Mouse (Mus musculus) midbrain, embryonic 14.5 days (tissue): ENCODE measurements at regions not wholly inside any gene's neighbourhood (a gene's known extent, or its start where the extent isn't known, plus 50 kb on each side); places are given as distances from the start of the nearest gene placed in this dataset.

Experiments
- ATAC-seq: fragments of 200-750 bp; cut with Nextera tagmentation; 2 replicates; pipeline ENCODE4 v1.8.0; 2017; ENCODE audit warnings: moderate number of reproducible peaks, moderate library complexity; ENCODE audit not compliant: low FRiP score, low TSS enrichment
- DNase-seq: peaks from one replicate; pipeline ENCODE4 v3.0.0-alpha.2; 2015
- H3K27ac ChIP-seq: fragments of 300-500 bp; sonication (generic); replicated peaks from 2 replicates; pipeline ENCODE4 v1.5.1; 2014; ENCODE audit warnings: mild to moderate bottlenecking, low read depth, low read length, moderate library complexity
- H3K27me3 ChIP-seq: fragments of 300-500 bp; sonication (generic); 2 replicates; pipeline ENCODE4 v1.6.1; 2014; ENCODE audit warnings: low read length, control low read depth, mixed read lengths; ENCODE audit not compliant: control insufficient read depth, insufficient read depth
- H3K36me3 ChIP-seq: fragments of 300-500 bp; sonication (generic); 2 replicates; pipeline ENCODE4 v1.6.1; 2014; ENCODE audit warnings: low read length, control low read depth; ENCODE audit not compliant: control insufficient read depth, insufficient read depth
- H3K4me1 ChIP-seq: fragments of 300-500 bp; sonication (generic); 2 replicates; pipeline ENCODE4 v1.6.1; 2014; ENCODE audit warnings: mild to moderate bottlenecking, antibody characterized with exemption, low read length, control low read depth; ENCODE audit not compliant: control insufficient read depth, insufficient read depth
- H3K4me2 ChIP-seq: fragments of 300-500 bp; sonication (generic); 2 replicates; pipeline ENCODE4 v1.6.1; 2014; ENCODE audit warnings: mild to moderate bottlenecking, low read length, moderate library complexity
- H3K4me3 ChIP-seq: fragments of 300-500 bp; sonication (generic); replicated peaks from 2 replicates; pipeline ENCODE4 v1.5.1; 2014; ENCODE audit warnings: low read depth, low read length
- H3K9ac ChIP-seq: fragments of 300-500 bp; sonication (generic); replicated peaks from 2 replicates; pipeline ENCODE4 v1.6.1; 2014; ENCODE audit warnings: mild to moderate bottlenecking, low read length, moderate library complexity
- H3K9me3 ChIP-seq: fragments of 300-500 bp; sonication (generic); 2 replicates; pipeline ENCODE4 v1.6.1; 2016; ENCODE audit warnings: low read length, control low read depth, mixed read lengths; ENCODE audit not compliant: control insufficient read depth
- whole genome bisulfite sequencing: fragments of 180-500 bp; shearing (Covaris S2); extraction: QIAGEN DNeasy Blood & Tissue Kit; methylation state at CpG from one replicate; pipeline ENCODE4 v1.1.7; 2014; 5-methylcytosine and 5-hydroxymethylcytosine counted together

GRCm38 (mm10) chr14:25154180-25154579, 304.8 kb upstream of the Zmiz1 start:
- no peak overlapping the region for H3K27ac ChIP-seq
- no peaks in the 10 kb centered on the region for H3K27me3 ChIP-seq
- no peaks in the 10 kb centered on the region for H3K9me3 ChIP-seq
- H3K4me2 ChIP-seq = no peak overlapping the region
- no peak for DNase-seq
- no peak overlapping the region for H3K9ac ChIP-seq
- WGBS = 71% methylated on average over 8 of the region's 8 CpGs
- H3K4me3 ChIP-seq = no peak overlapping the region
- peaks cover 10% of the 10 kb centered on the region; the same call in 1 of the 2 replicates for H3K4me1 ChIP-seq
- ATAC-seq = no peak
- no peaks in the 10 kb centered on the region for H3K36me3 ChIP-seq

GRCm38 (mm10) chr14:25155008-25155783, 303.8 kb upstream of the Zmiz1 start:
- no peaks in the 10 kb centered on the region for H3K27me3 ChIP-seq
- H3K9me3 ChIP-seq = no peaks in the 10 kb centered on the region
- H3K9ac ChIP-seq = no peak overlapping the region
- H3K4me2 ChIP-seq = no peak overlapping the region
- 82% methylated on average over 7 of the region's 7 CpGs for WGBS
- DNase-seq (no peak), ATAC-seq (no peak)
- no peaks in the 10 kb centered on the region for H3K36me3 ChIP-seq
- peaks cover 10% of the 10 kb centered on the region; the same call in 1 of the 2 replicates for H3K4me1 ChIP-seq
- H3K4me3 ChIP-seq = no peak overlapping the region
- no peak overlapping the region for H3K27ac ChIP-seq

GRCm38 (mm10) chr14:25156171-25156570, 302.8 kb upstream of the Zmiz1 start:
- peak overlapping the region; percentile 50; the same call in 1 of the 2 replicates for H3K27ac ChIP-seq
- ATAC-seq (no peak), DNase-seq (no peak)
- H3K9ac ChIP-seq = no peak overlapping the region
- 47% methylated on average over 9 of the region's 9 CpGs for WGBS
- H3K9me3 ChIP-seq = no peaks in the 10 kb centered on the region
- no peak overlapping the region for H3K4me3 ChIP-seq
- no peak overlapping the region for H3K4me2 ChIP-seq
- no peaks in the 10 kb centered on the region for H3K36me3 ChIP-seq
- peaks cover 10% of the 10 kb centered on the region; the same call in 1 of the 2 replicates for H3K4me1 ChIP-seq
- H3K27me3 ChIP-seq = no peaks in the 10 kb centered on the region

- H3K27me3 ChIP-seq = no peaks in the 10 kb centered on the region
- ATAC-seq (no peak), DNase-seq (no peak)
Measured at GRCm38 (mm10) chr14:25161684-25162321, 297.2 kb upstream of the Zmiz1 start.

GRCm38 (mm10) chr14:25166217-25166616, 292.8 kb upstream of the Zmiz1 start:
- no peaks in the 10 kb centered on the region for H3K9me3 ChIP-seq
- H3K36me3 ChIP-seq = no peaks in the 10 kb centered on the region
- ATAC-seq = no peak
- H3K27ac ChIP-seq = no peak overlapping the region
- WGBS = 31% methylated on average over 1 of the region's 1 CpGs
- H3K27me3 ChIP-seq = no peaks in the 10 kb centered on the region
- no peak overlapping the region for H3K4me2 ChIP-seq
- no peaks in the 10 kb centered on the region for H3K4me1 ChIP-seq
- no peak overlapping the region for H3K9ac ChIP-seq
- DNase-seq = no peak
- no peak overlapping the region for H3K4me3 ChIP-seq

More at GRCm38 (mm10) chr14:25161684-25162321, 297.2 kb upstream of the Zmiz1 start:
- Histone ChIP-seq H3K27ac (no peak overlapping the region), H3K9me3 (no peaks in the 10 kb centered on the region), H3K4me2 (no peak overlapping the region), H3K9ac (no peak overlapping the region), H3K4me3 (no peak overlapping the region), H3K4me1 (no peaks in the 10 kb centered on the region), H3K36me3 (no peaks in the 10 kb centered on the region)
- WGBS = 86% methylated on average over 8 of the region's 8 CpGs

GRCm38 (mm10) chr14:25167604-25168003, 291.4 kb upstream of the Zmiz1 start:
- Histone ChIP-seq H3K9me3 (no peaks in the 10 kb centered on the region), H3K27ac (no peak overlapping the region), H3K9ac (no peak overlapping the region), H3K27me3 (no peaks in the 10 kb centered on the region), H3K4me1 (no peaks in the 10 kb centered on the region), H3K4me2 (no peak overlapping the region), H3K4me3 (no peak overlapping the region), H3K36me3 (no peaks in the 10 kb centered on the region)
- DNase-seq = no peak
- ATAC-seq = no peak
- 48% methylated on average over 4 of the region's 4 CpGs for WGBS

- DNase-seq (no peak), ATAC-seq (no peak)
- Histone ChIP-seq H3K27me3 (no peaks in the 10 kb centered on the region), H3K4me2 (no peak overlapping the region), H3K36me3 (no peaks in the 10 kb centered on the region), H3K27ac (no peak overlapping the region), H3K9ac (no peak overlapping the region), H3K9me3 (no peaks in the 10 kb centered on the region), H3K4me1 (no peaks in the 10 kb centered on the region), H3K4me3 (no peak overlapping the region)
- WGBS = 62% methylated on average over 5 of the region's 5 CpGs
Measured at GRCm38 (mm10) chr14:25168310-25168709, 290.7 kb upstream of the Zmiz1 start.

GRCm38 (mm10) chr14:25173281-25173680, 285.7 kb upstream of the Zmiz1 start:
- Histone ChIP-seq H3K4me2 (no peak overlapping the region), H3K4me3 (no peak overlapping the region), H3K9ac (no peak overlapping the region), H3K27ac (no peak overlapping the region), H3K27me3 (no peaks in the 10 kb centered on the region), H3K9me3 (no peaks in the 10 kb centered on the region), H3K4me1 (no peaks in the 10 kb centered on the region), H3K36me3 (no peaks in the 10 kb centered on the region)
- no peak for ATAC-seq
- 83% methylated on average over 6 of the region's 6 CpGs for WGBS
- no peak for DNase-seq

GRCm38 (mm10) chr14:25173873-25174272, 285.1 kb upstream of the Zmiz1 start:
- Histone ChIP-seq H3K4me2 (no peak overlapping the region), H3K36me3 (no peaks in the 10 kb centered on the region), H3K4me1 (no peaks in the 10 kb centered on the region), H3K9me3 (no peaks in the 10 kb centered on the region), H3K27ac (no peak overlapping the region), H3K9ac (no peak overlapping the region), H3K27me3 (no peaks in the 10 kb centered on the region), H3K4me3 (no peak overlapping the region)
- ATAC-seq = no peak
- no peak for DNase-seq
- 79% methylated on average over 6 of the region's 6 CpGs for WGBS
